Mouse (Mus musculus): ENCODE data around the gene Cacna1i.

The Cacna1i gene

GRCm38 (mm10) chr15:80271858-80272396 is 15.1 kb upstream of the Cacna1i start:
- DNase-seq (ENCODE audit: low read depth, low spot score) = no peak

GRCm38 (mm10) chr15:80277107-80277506 is 9.9 kb upstream of the Cacna1i start:
- DNase-seq (ENCODE audit: low read depth, low spot score) = no peak

- DNase-seq (ENCODE audit: low read depth, low spot score) = peak; percentile 75
These were observed 9.4 kb upstream of the Cacna1i start for GRCm38 (mm10) chr15:80277625-80278024.

- DNase-seq (ENCODE audit: low read depth, low spot score) = no peak
These were observed 8.8 kb upstream of the Cacna1i start for GRCm38 (mm10) chr15:80278121-80278759.

- DNase-seq (ENCODE audit: low read depth, low spot score) = no peak
These were observed 8.0 kb upstream of the Cacna1i start for GRCm38 (mm10) chr15:80279053-80279452.

- DNase-seq (ENCODE audit: low read depth, low spot score) = peak; percentile 29
These were observed 6.4 kb upstream of the Cacna1i start for GRCm38 (mm10) chr15:80280646-80281045.

GRCm38 (mm10) chr15:80288036-80288435 is 998 bp downstream of the Cacna1i start:
- no peak for DNase-seq (ENCODE audit: low read depth, low spot score)

- DNase-seq (ENCODE audit: low read depth, low spot score) = peak; percentile 53
These were observed 2.4 kb downstream of the Cacna1i start for GRCm38 (mm10) chr15:80289436-80289835.

GRCm38 (mm10) chr15:80297146-80297545 is 10.1 kb downstream of the Cacna1i start:
- peak; percentile 8 for DNase-seq (ENCODE audit: low read depth, low spot score)

GRCm38 (mm10) chr15:80303779-80304178 is 16.7 kb downstream of the Cacna1i start:
- peak; percentile 5 for DNase-seq (ENCODE audit: low read depth, low spot score)

GRCm38 (mm10) chr15:80304188-80304587 is 17.1 kb downstream of the Cacna1i start:
- DNase-seq (ENCODE audit: low read depth, low spot score) = no peak

- DNase-seq (ENCODE audit: low read depth, low spot score) = no peak
These were observed 19.1 kb downstream of the Cacna1i start for GRCm38 (mm10) chr15:80306146-80306545.

GRCm38 (mm10) chr15:80314731-80315130 is 27.7 kb downstream of the Cacna1i start:
- no peak for DNase-seq (ENCODE audit: low read depth, low spot score)

GRCm38 (mm10) chr15:80316966-80317634 is 30.1 kb downstream of the Cacna1i start:
- DNase-seq (ENCODE audit: low read depth, low spot score) = peak; percentile 71

GRCm38 (mm10) chr15:80317841-80318530 is 30.9 kb downstream of the Cacna1i start:
- DNase-seq (ENCODE audit: low read depth, low spot score) = peak; percentile 73

GRCm38 (mm10) chr15:80318543-80319255 is 31.7 kb downstream of the Cacna1i start:
- peak; percentile 20 for DNase-seq (ENCODE audit: low read depth, low spot score)

- peak; percentile 81 for DNase-seq (ENCODE audit: low read depth, low spot score)
These were observed 32.3 kb downstream of the Cacna1i start for GRCm38 (mm10) chr15:80319315-80319714.

GRCm38 (mm10) chr15:80319921-80320320 is 32.9 kb downstream of the Cacna1i start:
- no peak for DNase-seq (ENCODE audit: low read depth, low spot score)

GRCm38 (mm10) chr15:80325207-80325606 is 38.2 kb downstream of the Cacna1i start:
- peak; percentile 9 for DNase-seq (ENCODE audit: low read depth, low spot score)

GRCm38 (mm10) chr15:80325756-80326155 is 38.7 kb downstream of the Cacna1i start:
- no peak for DNase-seq (ENCODE audit: low read depth, low spot score)

GRCm38 (mm10) chr15:80326947-80327346 is 39.9 kb downstream of the Cacna1i start:
- DNase-seq (ENCODE audit: low read depth, low spot score) = no peak

Measured in 3T3-L1 (cell line).